Mouse (Mus musculus) CH12.LX (cell line): ENCODE results near the gene Tamm41. TPM values are rescaled to one million over a fixed set of nuclear protein-coding genes. Genes with fewer than 3 reads are reported as not detected.
A peak's percentile ranks its signal among the peaks of the same experiment; 100 is the strongest.

Source experiments
- DNase-seq: peaks from one replicate; pipeline ENCODE4 v3.0.0-alpha.2; 2013; ENCODE audit errors: extremely low read depth
- H3K27ac ChIP-seq: 2 replicates; pipeline ENCODE4 v1.5.1; 2012; ENCODE audit warnings: low read depth, mild to moderate bottlenecking, control low read depth, moderate library complexity; ENCODE audit not compliant: insufficient read depth
- H3K27me3 ChIP-seq: replicated peaks from 2 replicates; pipeline ENCODE3; 2012; ENCODE audit warnings: inconsistent platforms
- H3K36me3 ChIP-seq, 2 experiments: replicated peaks in 1 of 2; 2 replicates each; pipeline versions ENCODE3 to v1.6.1; 2012; ENCODE audit warnings: inconsistent platforms in 1 of 2, low read length in 1 of 2, mild to moderate bottlenecking in 1 of 2, mixed read lengths in 1 of 2, moderate library complexity in 1 of 2; ENCODE audit not compliant: control insufficient read depth in 1 of 2, insufficient read depth in 1 of 2
- H3K4me1 ChIP-seq, 2 experiments: 2 replicates each; pipeline ENCODE4 v1.6.1; 2012; ENCODE audit warnings: inconsistent platforms in 1 of 2, moderate library complexity in 1 of 2; ENCODE audit not compliant: insufficient read depth in 2 of 2, control insufficient read depth in 1 of 2
- H3K4me2 ChIP-seq: 2 replicates; pipeline ENCODE4 v1.6.1; 2012; ENCODE audit warnings: low read depth, mild to moderate bottlenecking, control low read depth; ENCODE audit not compliant: poor library complexity, insufficient read depth, severe bottlenecking
- H3K4me3 ChIP-seq, 3 experiments: fragments of 150-350 bp in 1 of 3; sonication (generic) in 1 of 3; replicated peaks in 1 of 3; 2 replicates each; pipeline versions ENCODE3 to v1.5.1; 2011 to 2012; ENCODE audit warnings: low read depth in 2 of 3, low read length in 2 of 3, mild to moderate bottlenecking in 2 of 3, moderate library complexity in 2 of 3, control low read depth in 1 of 3, improper control_type of control experiment in 1 of 3, inconsistent platforms in 1 of 3, mixed read lengths in 1 of 3; ENCODE audit not compliant: poor library complexity in 1 of 3
- H3K79me2 ChIP-seq: replicated peaks from 2 replicates; pipeline ENCODE4 v1.6.1; 2012; ENCODE audit warnings: mild to moderate bottlenecking, moderate library complexity; ENCODE audit not compliant: control insufficient read depth, poor library complexity, insufficient read depth, severe bottlenecking; ENCODE audit errors: extremely low read depth
- H3K9ac ChIP-seq: 2 replicates; pipeline ENCODE4 v1.6.1; 2012; ENCODE audit warnings: low read depth, mild to moderate bottlenecking, control low read depth, moderate library complexity; ENCODE audit not compliant: insufficient read depth
- H3K9me3 ChIP-seq: replicated peaks from 2 replicates; pipeline ENCODE3; 2012; ENCODE audit warnings: low read length, inconsistent platforms, mixed read lengths
- BHLHE40 ChIP-seq: IDR thresholded peaks from 2 replicates; pipeline ENCODE4 v1.6.1; 2011; ENCODE audit warnings: mild to moderate bottlenecking, low read depth, low read length, improper control_type of control experiment
- CHD1 ChIP-seq: IDR thresholded peaks from 2 replicates; pipeline ENCODE4 v1.6.1; 2012; ENCODE audit warnings: low read depth, low read length, improper control_type of control experiment, inconsistent platforms
- CHD2 ChIP-seq: IDR thresholded peaks from 2 replicates; pipeline ENCODE4 v1.6.1; 2011; ENCODE audit warnings: low read length, improper control_type of control experiment
- CTCF ChIP-seq, 2 experiments: IDR thresholded peaks in 1 of 2; conservative IDR thresholded peaks in 1 of 2; 2 replicates each; pipeline ENCODE4 v1.5.1; 2011 to 2012; ENCODE audit warnings: low read depth in 2 of 2, low read length in 2 of 2, improper control_type of control experiment in 1 of 2, inconsistent platforms in 1 of 2, mild to moderate bottlenecking in 1 of 2, moderate library complexity in 1 of 2
- E2F4 ChIP-seq: IDR thresholded peaks from 2 replicates; pipeline ENCODE4 v1.6.1; 2011; ENCODE audit warnings: low read depth, low read length, improper control_type of control experiment; ENCODE audit not compliant: insufficient replicate concordance
- ELF1 ChIP-seq: IDR thresholded peaks from 2 replicates; pipeline ENCODE4 v1.6.1; 2014; ENCODE audit warnings: low read depth, mild to moderate bottlenecking, inconsistent platforms, low read length, improper control_type of control experiment
- EP300 ChIP-seq: IDR thresholded peaks from 2 replicates; pipeline ENCODE4 v1.6.1; 2011; ENCODE audit warnings: low read length, improper control_type of control experiment
- ETS1 ChIP-seq: conservative IDR thresholded peaks from 2 replicates; pipeline ENCODE4 v1.6.1; 2012; ENCODE audit warnings: low read depth, mild to moderate bottlenecking, inconsistent platforms, low read length, improper control_type of control experiment, moderate library complexity
- GABPA ChIP-seq: IDR thresholded peaks from 2 replicates; pipeline ENCODE4 v1.6.1; 2012; ENCODE audit warnings: low read depth, low read length, improper control_type of control experiment, inconsistent platforms; ENCODE audit not compliant: insufficient replicate concordance
- HCFC1 ChIP-seq: IDR thresholded peaks from 2 replicates; pipeline ENCODE4 v1.6.1; 2012; ENCODE audit warnings: low read depth, mild to moderate bottlenecking, inconsistent platforms, low read length, improper control_type of control experiment
- IRF4 ChIP-seq: IDR thresholded peaks from 2 replicates; pipeline ENCODE4 v1.6.1; 2014; ENCODE audit warnings: low read depth, mild to moderate bottlenecking, inconsistent platforms, low read length, improper control_type of control experiment
- JUN ChIP-seq: IDR thresholded peaks from 2 replicates; pipeline ENCODE4 v1.6.1; 2011; ENCODE audit warnings: low read depth, mild to moderate bottlenecking, low read length, improper control_type of control experiment, moderate library complexity; ENCODE audit not compliant: insufficient read depth
- JUND ChIP-seq: conservative IDR thresholded peaks from 2 replicates; pipeline ENCODE4 v1.6.1; 2011; ENCODE audit warnings: low read depth, low read length, improper control_type of control experiment
- KAT2A ChIP-seq: IDR thresholded peaks from 2 replicates; pipeline ENCODE4 v1.6.1; 2012; ENCODE audit warnings: low read length, improper control_type of control experiment, inconsistent platforms; ENCODE audit not compliant: insufficient replicate concordance
- MAFK ChIP-seq: IDR thresholded peaks from 2 replicates; pipeline ENCODE4 v1.6.1; 2011; ENCODE audit warnings: low read length, improper control_type of control experiment; ENCODE audit not compliant: insufficient replicate concordance
- MAX ChIP-seq: IDR thresholded peaks from 2 replicates; pipeline ENCODE4 v1.6.1; 2011; ENCODE audit warnings: low read length, improper control_type of control experiment
- MAZ ChIP-seq: IDR thresholded peaks from 2 replicates; pipeline ENCODE4 v1.6.1; 2012; ENCODE audit warnings: low read depth, mild to moderate bottlenecking, inconsistent platforms, low read length, improper control_type of control experiment, moderate library complexity
- MEF2A ChIP-seq: IDR thresholded peaks from 2 replicates; pipeline ENCODE4 v1.6.1; 2014; ENCODE audit warnings: low read depth, mild to moderate bottlenecking, inconsistent platforms, low read length, improper control_type of control experiment, borderline replicate concordance
- MXI1 ChIP-seq: IDR thresholded peaks from 2 replicates; pipeline ENCODE4 v1.6.1; 2011; ENCODE audit warnings: mild to moderate bottlenecking, low read depth, low read length, improper control_type of control experiment
- MYC ChIP-seq: IDR thresholded peaks from 2 replicates; pipeline ENCODE4 v1.6.1; 2011; ENCODE audit warnings: low read depth, mild to moderate bottlenecking, improper control_type of control experiment, low read length
- NRF1 ChIP-seq: IDR thresholded peaks from 2 replicates; pipeline ENCODE4 v1.6.1; 2014; ENCODE audit warnings: low read depth, mild to moderate bottlenecking, inconsistent platforms, low read length, improper control_type of control experiment, moderate library complexity
- POLR2A ChIP-seq: IDR thresholded peaks from 2 replicates; pipeline ENCODE4 v1.6.1; 2011; ENCODE audit warnings: low read depth, mild to moderate bottlenecking, improper control_type of control experiment, low read length
- POLR2AphosphoS2 ChIP-seq: IDR thresholded peaks from 2 replicates; pipeline ENCODE4 v1.6.1; 2011; ENCODE audit warnings: low read depth, low read length, improper control_type of control experiment
- RAD21 ChIP-seq: IDR thresholded peaks from 2 replicates; pipeline ENCODE4 v1.6.1; 2011; ENCODE audit warnings: low read depth, mild to moderate bottlenecking, low read length, improper control_type of control experiment, moderate library complexity
- RCOR1 ChIP-seq: conservative IDR thresholded peaks from 2 replicates; pipeline ENCODE4 v1.6.1; 2012; ENCODE audit warnings: low read depth, mild to moderate bottlenecking, inconsistent platforms, low read length, improper control_type of control experiment
- SMC3 ChIP-seq: IDR thresholded peaks from 2 replicates; pipeline ENCODE4 v1.6.1; 2011; ENCODE audit warnings: low read depth, low read length, improper control_type of control experiment
- TBP ChIP-seq: conservative IDR thresholded peaks from 2 replicates; pipeline ENCODE4 v1.6.1; 2011; ENCODE audit warnings: low read depth, low read length, improper control_type of control experiment
- TCF12 ChIP-seq: IDR thresholded peaks from 2 replicates; pipeline ENCODE4 v1.6.1; 2014; ENCODE audit warnings: low read depth, mild to moderate bottlenecking, inconsistent platforms, low read length, improper control_type of control experiment
- USF1 ChIP-seq: IDR thresholded peaks from 2 replicates; pipeline ENCODE4 v1.6.1; 2014; ENCODE audit warnings: low read depth, mild to moderate bottlenecking, inconsistent platforms, low read length, improper control_type of control experiment
- ZC3H11A ChIP-seq: IDR thresholded peaks from 2 replicates; pipeline ENCODE4 v1.6.1; 2012; ENCODE audit warnings: low read depth, mild to moderate bottlenecking, inconsistent platforms, low read length, improper control_type of control experiment
- ZMIZ1 ChIP-seq: IDR thresholded peaks from 2 replicates; pipeline ENCODE4 v1.6.1; 2012; ENCODE audit warnings: low read depth, mild to moderate bottlenecking, inconsistent platforms, low read length, improper control_type of control experiment
- dilution Hi-C: fragments of 300-500 bp; cut with MboI; formaldehyde crosslinking; loops from 2 replicates; pipeline ENCODE4 v1.14.3; 2020; ENCODE audit warnings: low sequenced_read_pairs; ENCODE audit not compliant: extremely low pct_unique_long_range_greater_than_20kb, extremely low pct_ligation_motif_present
- in situ Hi-C: fragments of 300-500 bp; cut with MboI; formaldehyde crosslinking; loops from 3 replicates; pipeline ENCODE4 v1.14.3; 2019; ENCODE audit warnings: low sequenced_read_pairs, low pct_ligation_motif_present, low pct_unique_long_range_greater_than_20kb, mixed read lengths
- polyA plus RNA-seq: library from polyadenylated mRNA; unstranded; fragments of >175 nt; gene quantifications from 2 replicates; pipeline ENCODE4 v1.2.1, GENCODE M21; 2012; ENCODE audit warnings: low read depth; ENCODE audit not compliant: insufficient read length
- total RNA-seq, 2 experiments: library from RNA; depleted of rRNA; stranded (reverse); fragments of 300-350 nt in 1 of 2; fragments of >200 nt in 1 of 2; gene quantifications; 2 replicates each; pipeline ENCODE4 v1.2.3; 2012 to 2014

The Tamm41 gene
- total and polyA plus RNA-seq, 3 experiments = 29.3 to 41.1 (median 39.8) TPM

DNA sequence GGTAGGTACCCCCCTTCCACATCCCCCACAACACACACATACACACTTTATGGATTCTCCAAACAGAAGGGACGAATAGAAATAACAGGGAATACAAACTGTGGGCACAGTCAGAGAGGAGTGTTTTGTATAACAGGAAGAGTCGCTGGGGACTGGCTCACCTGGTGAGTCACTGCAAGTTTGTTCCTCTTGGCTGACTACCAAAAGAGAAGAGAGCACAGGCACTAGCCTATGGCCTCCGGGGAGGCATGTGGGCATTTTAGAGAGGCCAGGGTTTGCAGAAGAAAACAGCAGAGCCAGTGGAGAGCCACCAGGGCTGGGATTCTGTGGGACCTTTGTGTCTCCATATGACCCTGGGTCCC, 49.1 kb downstream of the Tamm41 start:
- H3K4me2 ChIP-seq = peak overlapping the region; percentile 50; the same call in 1 of the 2 replicates
- H3K9me3 ChIP-seq = no peaks in the 10 kb centered on the region
- H3K4me3 ChIP-seq = no peak overlapping the region
- H3K27me3 ChIP-seq = no peaks in the 10 kb centered on the region
- dilution Hi-C loops = no loop called here
- in situ Hi-C loops = no loop called here
- H3K4me1 ChIP-seq = peaks cover 40 to 61% of the 10 kb centered on the region in 2 experiments
- H3K9ac ChIP-seq = peak overlapping the region; percentile 35
- peaks cover 0 to 2% of the 10 kb centered on the region in 2 experiments for H3K36me3 ChIP-seq
- peak overlapping the region; percentile 84 for H3K27ac ChIP-seq
- DNase-seq = peak; percentile 62
- no peaks in the 10 kb centered on the region for H3K79me2 ChIP-seq
- TF ChIP-seq BHLHE40 = no peak
- TF ChIP-seq ELF1 = peak; percentile 27; the same call in 1 of the 2 replicates
- peak; percentile 63 for TF ChIP-seq TCF12
- TF ChIP-seq MEF2A = peak; percentile 48; the same call in 1 of the 2 replicates
- no peak for TF ChIP-seq NRF1
- peak; percentile 30; the same call in 1 of the 2 replicates for TF ChIP-seq JUN
- TF ChIP-seq SMC3 = no peak
- peak; percentile 44 for TF ChIP-seq IRF4
- TF ChIP-seq EP300 = no peak
- TF ChIP-seq MAZ = no peak
- TF ChIP-seq POLR2AphosphoS2 = no peak
- TF ChIP-seq HCFC1 = no peak; the same call in 1 of the 2 replicates
- TF ChIP-seq MXI1 = no peak
- no peak for TF ChIP-seq CTCF (conservative IDR thresholded peaks at IDR 0.05 in 1 of 2, IDR thresholded peaks at IDR 0.05 in 1 of 2; ENCODE audit: low read depth in 2 of 2, low read length in 2 of 2)
- no peak for TF ChIP-seq JUND
- TF ChIP-seq RCOR1 = no peak
- no peak for TF ChIP-seq ZC3H11A
- peak; percentile 15; the same call in 1 of the 2 replicates for TF ChIP-seq ETS1
- TF ChIP-seq MAFK = no peak

DNA sequence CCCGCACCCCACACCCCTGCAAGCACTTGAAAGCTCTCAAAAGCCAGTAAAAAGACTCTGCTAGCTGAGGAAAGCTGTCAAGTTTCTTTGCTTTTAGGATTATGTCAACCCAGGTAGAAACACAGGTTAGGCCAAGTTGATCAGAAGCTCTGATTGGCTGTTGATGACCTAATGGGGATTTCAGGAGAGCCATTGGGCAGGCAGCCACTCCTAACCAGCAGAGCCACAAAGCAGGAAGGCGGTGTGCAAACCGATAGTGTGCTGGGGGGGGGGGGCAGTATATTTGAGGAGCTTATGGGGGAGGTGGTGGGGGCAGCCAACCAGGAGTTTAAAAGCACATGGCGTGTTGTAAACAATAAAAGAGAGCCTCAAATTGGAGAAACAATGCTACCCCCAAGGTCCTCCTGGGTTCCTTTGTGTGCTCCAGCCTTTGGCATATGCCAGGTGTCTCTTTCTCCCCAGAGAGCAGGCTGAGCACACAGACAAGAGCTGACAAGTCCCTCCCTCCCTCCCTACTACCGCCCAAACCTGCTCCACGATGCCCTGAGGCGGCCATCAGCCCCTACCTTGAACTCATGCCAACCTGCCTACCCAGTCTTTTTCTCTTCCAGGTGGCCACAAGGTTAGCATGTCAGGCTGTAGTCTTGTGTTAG, 49.6 kb downstream of the Tamm41 start:
- dilution Hi-C loops (no loop called here), in situ Hi-C loops (no loop called here)
- peak overlapping the region; percentile 84 for H3K27ac ChIP-seq
- DNase-seq = peak; percentile 53
- no peaks in the 10 kb centered on the region for H3K27me3 ChIP-seq
- peaks cover 0 to 2% of the 10 kb centered on the region in 2 experiments for H3K36me3 ChIP-seq
- no peak overlapping the region for H3K4me3 ChIP-seq
- H3K4me1 ChIP-seq = peaks cover 40 to 60% of the 10 kb centered on the region in 2 experiments
- no peaks in the 10 kb centered on the region for H3K79me2 ChIP-seq
- no peaks in the 10 kb centered on the region for H3K9me3 ChIP-seq
- peak overlapping the region; percentile 50; the same call in 1 of the 2 replicates for H3K4me2 ChIP-seq
- peak overlapping the region; percentile 35 for H3K9ac ChIP-seq
- no peak; the same call in 1 of the 2 replicates for TF ChIP-seq MXI1
- no peak for TF ChIP-seq SMC3
- TF ChIP-seq E2F4 = no peak
- no peak for TF ChIP-seq RAD21
- no peak for TF ChIP-seq MAX
- TF ChIP-seq ELF1 = 0 out of 2 replicates have a peak, but pooled peaks have one; percentile 19
- no peak for TF ChIP-seq GABPA
- peak; percentile 19; the same call in 1 of the 2 replicates for TF ChIP-seq POLR2A
- peak; percentile 78; the same call in 1 of the 2 replicates for TF ChIP-seq MYC
- TF ChIP-seq RCOR1 = no peak
- TF ChIP-seq JUND = no peak; the same call in 1 of the 2 replicates
- no peak for TF ChIP-seq USF1
- 0 out of 2 replicates have a peak, but pooled peaks have one; percentile 20 for TF ChIP-seq TBP
- TF ChIP-seq JUN = peak; percentile 48; the same call in 1 of the 2 replicates
- no peak for TF ChIP-seq CHD2
- TF ChIP-seq ZMIZ1 = no peak
- TF ChIP-seq CHD1 = no peak
- no peak for TF ChIP-seq KAT2A
- TF ChIP-seq HCFC1 = no peak; the same call in 1 of the 2 replicates
